Mouse (Mus musculus) CD8-positive naive resting alpha-beta T cell, adult 57 days (primary cell): ENCODE data around the gene Htra2. TPM values are rescaled to one million over a fixed set of nuclear protein-coding genes. Genes with fewer than 3 reads are reported as not detected.

Experiments
- total RNA-seq: library from RNA; stranded (reverse); gene quantifications from one replicate; pipeline ENCODE4 v1.2.4, GENCODE M21; 2023

Htra2 gene
- total RNA-seq, result 27.9 TPM

GRCm38 (mm10) chr6:83054871-83055431 is at the start of gene Htra2:
Htra2 (minus strand) TSS chr6:83055273.

DNA sequence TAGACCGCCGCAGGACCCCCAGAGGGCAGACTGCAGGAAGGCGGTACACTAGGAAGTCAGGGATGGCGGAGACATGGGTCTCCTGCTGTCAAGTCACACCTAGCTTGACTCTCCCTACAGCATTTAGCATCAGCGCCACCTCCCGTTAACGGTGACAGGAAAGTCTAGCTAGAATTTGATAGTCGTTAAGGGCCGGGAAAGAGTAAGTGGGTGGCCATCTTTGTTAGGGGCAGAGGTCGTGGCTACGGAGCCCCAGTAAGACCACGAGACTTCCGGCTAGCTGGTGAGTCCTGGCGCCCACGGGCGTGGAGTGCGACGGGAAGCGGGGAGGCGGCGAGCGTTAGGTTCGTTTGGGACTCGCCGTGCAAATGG is 46.2 kb upstream of the Htra2 start, which contains the start of the genes Ccdc142 and Gm42688:
TSS of gene Ccdc142 (plus strand) at position 286 of the 372 bp plus-strand sequence.
TSS of gene Gm42688 (plus strand) at position 302 of the 372 bp plus-strand sequence.

GRCm38 (mm10) chr6:83086121-83087035 is 31.3 kb upstream of the Htra2 start, which contains the start of gene Lbx2:
Lbx2 (plus strand) TSS chr6:83086367.

GRCm38 (mm10) chr6:83077630-83078323 is 22.7 kb upstream of the Htra2 start, which contains the start of gene Pcgf1:
Pcgf1 (plus strand) TSS chr6:83077869.

DNA sequence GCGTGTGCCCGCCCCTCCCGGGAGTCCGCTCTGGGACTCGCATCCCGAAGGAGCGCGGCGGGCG is 15.0 kb upstream of the Htra2 start, which contains the start of gene Tlx2:
TSS of gene Tlx2 (minus strand) at position 47 of the 64 bp plus-strand sequence.

GRCm38 (mm10) chr6:83057790-83058189 is 2.7 kb upstream of the Htra2 start, which contains the start of gene Dqx1:
Dqx1 (plus strand) TSS chr6:83057844.

DNA sequence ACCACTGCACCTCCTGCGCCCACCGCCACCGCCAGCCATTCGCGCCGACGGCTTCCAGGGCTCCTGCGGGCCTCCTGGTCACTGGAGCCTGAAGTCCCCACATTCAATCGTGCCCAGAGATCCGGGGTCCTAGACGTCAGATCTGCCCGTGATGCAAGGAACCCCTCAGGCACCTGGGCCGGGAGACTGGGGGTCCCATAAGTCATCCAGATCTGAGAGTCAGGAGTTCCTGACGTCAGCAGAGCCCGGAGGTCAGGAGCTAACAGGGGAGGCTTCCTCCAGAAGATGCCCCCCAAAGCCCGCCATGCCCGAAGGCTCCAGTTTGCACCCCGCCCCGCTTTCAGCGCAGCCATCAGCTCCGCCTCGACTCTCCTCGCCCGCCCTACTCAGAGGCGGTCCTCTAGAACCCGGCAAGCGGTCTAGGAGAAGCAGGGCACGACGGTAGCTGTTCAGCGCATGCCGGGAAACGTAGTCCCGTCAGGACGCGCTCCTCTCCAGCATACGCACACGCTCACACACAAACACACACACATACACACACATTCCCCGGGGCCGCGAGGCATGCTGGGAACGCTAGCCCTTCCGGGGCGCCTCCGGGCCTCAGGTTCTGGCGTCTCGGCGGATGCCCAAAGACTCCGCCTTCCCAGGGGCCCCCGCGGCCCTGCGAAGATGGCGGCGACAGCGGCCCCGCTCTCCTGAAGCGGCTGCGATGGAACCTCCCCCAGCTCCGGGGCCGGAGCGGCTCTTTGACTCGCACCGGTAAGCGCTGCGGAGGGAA is 810 bp downstream of the Htra2 start, which contains the start of gene Aup1:
TSS of gene Aup1 (plus strand) at position 448 of the 778 bp plus-strand sequence.

GRCm38 (mm10) chr6:83033249-83034185 is 21.6 kb downstream of the Htra2 start, which contains the start of the genes Dok1 and Loxl3:
Dok1 (minus strand) TSS chr6:83033471.
Loxl3 (plus strand) TSS chr6:83034173.

Other genes with a start within 250 kb of the Htra2 start
- 31.7 TPM for gene Sema4f, start 115.5 kb downstream of the Htra2 start, total RNA-seq
- not detected for gene M1ap, start 108.4 kb downstream of the Htra2 start, total RNA-seq
- 20.4 TPM for gene Dok1, start 21.8 kb downstream of the Htra2 start, total RNA-seq
- gene Loxl3, start 21.1 kb downstream of the Htra2 start, total RNA-seq, result not detected
- gene Aup1, start 752 bp downstream of the Htra2 start, total RNA-seq, result 325 TPM
- gene Dqx1, start 2.6 kb upstream of the Htra2 start, total RNA-seq, result 15.2 TPM
- not detected for gene Tlx2, start 15.0 kb upstream of the Htra2 start, total RNA-seq
- 32.1 TPM for gene Pcgf1, start 22.6 kb upstream of the Htra2 start, total RNA-seq
- gene Lbx2, start 31.1 kb upstream of the Htra2 start, total RNA-seq, result not detected
- gene Ccdc142, start 46.3 kb upstream of the Htra2 start, total RNA-seq, result 16.0 TPM
- gene Gm42688, start 46.3 kb upstream of the Htra2 start, total RNA-seq, result 9.5 TPM
- gene Mrpl53, start 53.8 kb upstream of the Htra2 start, total RNA-seq, result 28.5 TPM
- 33.9 TPM for gene Mogs, start 60.2 kb upstream of the Htra2 start, total RNA-seq
- 42.7 TPM for gene Wbp1, start 66.3 kb upstream of the Htra2 start, total RNA-seq
- gene Ino80b, start 70.2 kb upstream of the Htra2 start, total RNA-seq, result 33.8 TPM
- gene Rtkn, start 80.2 kb upstream of the Htra2 start, total RNA-seq, result not detected
- gene Wdr54, start 101.1 kb upstream of the Htra2 start, total RNA-seq, result not detected
- not detected for gene 1700003E16Rik, start 101.1 kb upstream of the Htra2 start, total RNA-seq
- gene Dctn1, start 110.6 kb upstream of the Htra2 start, total RNA-seq, result 103 TPM
- not detected for gene Slc4a5, start 164.6 kb upstream of the Htra2 start, total RNA-seq